Mouse (Mus musculus) ovary, postnatal 36 days (tissue): ENCODE data around the gene Cacna1e.

ENCODE experiments used
- DNase-seq: peaks from one replicate; pipeline ENCODE4 v3.0.0; 2022; ENCODE audit warnings: low spot score, mixed read lengths

The Cacna1e gene

GRCm38 (mm10) chr1:154622666-154623653 is 261.3 kb downstream of the Cacna1e start:
- no peak for DNase-seq

GRCm38 (mm10) chr1:154617743-154618455 is 266.4 kb downstream of the Cacna1e start:
- DNase-seq: no peak

GRCm38 (mm10) chr1:154615759-154616158 is 268.5 kb downstream of the Cacna1e start:
- no peak for DNase-seq

- DNase-seq: no peak
These were observed 275.8 kb downstream of the Cacna1e start for GRCm38 (mm10) chr1:154608516-154608915.

GRCm38 (mm10) chr1:154607406-154607805 is 276.9 kb downstream of the Cacna1e start:
- no peak for DNase-seq

GRCm38 (mm10) chr1:154605601-154606000 is 278.7 kb downstream of the Cacna1e start:
- no peak for DNase-seq

GRCm38 (mm10) chr1:154603781-154604180 is 280.5 kb downstream of the Cacna1e start:
- no peak for DNase-seq

GRCm38 (mm10) chr1:154602531-154602930 is 281.8 kb downstream of the Cacna1e start:
- DNase-seq: no peak

- DNase-seq: no peak
These were observed 301.8 kb downstream of the Cacna1e start for GRCm38 (mm10) chr1:154582516-154582915.

GRCm38 (mm10) chr1:154579929-154580328 is 304.4 kb downstream of the Cacna1e start:
- no peak for DNase-seq

GRCm38 (mm10) chr1:154578748-154579147 is 305.6 kb downstream of the Cacna1e start:
- no peak for DNase-seq

- DNase-seq: no peak
These were observed 307.9 kb downstream of the Cacna1e start for GRCm38 (mm10) chr1:154576418-154576817.

GRCm38 (mm10) chr1:154566026-154566425 is 318.3 kb downstream of the Cacna1e start:
- no peak for DNase-seq

GRCm38 (mm10) chr1:154555811-154556210 is 328.5 kb downstream of the Cacna1e start:
- DNase-seq: no peak

- no peak for DNase-seq
These were observed 331.2 kb downstream of the Cacna1e start for GRCm38 (mm10) chr1:154553132-154553531.

- no peak for DNase-seq
These were observed 346.9 kb downstream of the Cacna1e start for GRCm38 (mm10) chr1:154537445-154537844.

- no peak for DNase-seq
These were observed 347.5 kb downstream of the Cacna1e start for GRCm38 (mm10) chr1:154536763-154537162.

GRCm38 (mm10) chr1:154532987-154533940 is 351.0 kb downstream of the Cacna1e start:
- DNase-seq: no peak

- DNase-seq: no peak
These were observed 354.6 kb downstream of the Cacna1e start for GRCm38 (mm10) chr1:154529666-154530065.

GRCm38 (mm10) chr1:154528803-154529202 is 355.5 kb downstream of the Cacna1e start:
- no peak for DNase-seq

- no peak for DNase-seq
These were observed 363.6 kb downstream of the Cacna1e start for GRCm38 (mm10) chr1:154520715-154521114.

GRCm38 (mm10) chr1:154515350-154515749 is 369.0 kb downstream of the Cacna1e start:
- no peak for DNase-seq
